Mouse (Mus musculus) hindbrain, embryonic 15.5 days (tissue): ENCODE results near the gene Usf2. TPM values are rescaled to one million over a fixed set of nuclear protein-coding genes. Genes with fewer than 3 reads are reported as not detected.
"Not testable (repeated sequence)": the region's sequence is repeated elsewhere in the genome, so short reads cannot be mapped to it uniquely, and the experiment has no call there.

Experiments
- ATAC-seq: fragments of 200-750 bp; cut with Nextera tagmentation; 2 replicates; pipeline ENCODE4 v1.8.0; 2017; ENCODE audit warnings: low read depth, moderate number of reproducible peaks, moderate TSS enrichment; ENCODE audit not compliant: low FRiP score
- H3K27ac ChIP-seq: fragments of 300-500 bp; sonication (generic); replicated peaks from 2 replicates; pipeline ENCODE4 v1.5.1; 2015; ENCODE audit warnings: mild to moderate bottlenecking, inconsistent platforms
- H3K27me3 ChIP-seq: fragments of 300-500 bp; sonication (generic); 2 replicates; pipeline ENCODE4 v1.6.1; 2015; ENCODE audit warnings: control low read depth, inconsistent platforms
- H3K36me3 ChIP-seq: fragments of 300-500 bp; sonication (generic); 2 replicates; pipeline ENCODE4 v1.6.1; 2015; ENCODE audit warnings: control low read depth, inconsistent platforms
- H3K4me1 ChIP-seq: fragments of 300-500 bp; sonication (generic); replicated peaks from 2 replicates; pipeline ENCODE4 v1.6.1; 2015; ENCODE audit warnings: control low read depth, inconsistent platforms
- H3K4me2 ChIP-seq: fragments of 300-500 bp; sonication (generic); 2 replicates; pipeline ENCODE4 v1.6.1; 2015; ENCODE audit warnings: moderate library complexity, mild to moderate bottlenecking, inconsistent platforms
- H3K4me3 ChIP-seq: fragments of 300-500 bp; sonication (generic); 2 replicates; pipeline ENCODE4 v1.5.1; 2015; ENCODE audit warnings: mild to moderate bottlenecking, inconsistent platforms
- H3K9ac ChIP-seq: fragments of 300-500 bp; sonication (generic); 2 replicates; pipeline ENCODE4 v1.6.1; 2015; ENCODE audit warnings: inconsistent platforms
- H3K9me3 ChIP-seq: fragments of 300-500 bp; sonication (generic); 2 replicates; pipeline ENCODE4 v1.6.1; 2016; ENCODE audit warnings: control low read depth, inconsistent platforms
- WGBS: fragments of 180-500 bp; shearing (Covaris S2); methylation state at CpG from one replicate; pipeline ENCODE4 v1.1.7; 2015; 5-methylcytosine and 5-hydroxymethylcytosine counted together
- polyA plus RNA-seq: library from polyadenylated mRNA; unstranded; fragments of >200 nt; fragmentation: Nextera tagmentation; extraction: Ambion mirVana; gene quantifications from 2 replicates; pipeline ENCODE4 v1.2.1, GENCODE M21; 2015

Usf2 gene
- polyA plus RNA-seq, 1 experiment from 2014 or later = 29.3 TPM

- peak overlapping the region; percentile 81 for H3K4me3 ChIP-seq
- peak overlapping the region; percentile 50 for H3K4me2 ChIP-seq
- peak; percentile 77 for ATAC-seq
- no peaks in the 10 kb centered on the region for H3K9me3 ChIP-seq
- H3K9ac ChIP-seq = peak overlapping the region; percentile 89
- H3K27ac ChIP-seq = peak overlapping the region; percentile 99
- no peaks in the 10 kb centered on the region for H3K27me3 ChIP-seq
- peaks cover 23% of the 10 kb centered on the region for H3K36me3 ChIP-seq
- WGBS = under 1% methylated on average over 43 of the region's 43 CpGs
- H3K4me1 ChIP-seq = peaks cover 28% of the 10 kb centered on the region
Observed at GRCm38 (mm10) chr7:30957367-30957783, 772 bp upstream of the Usf2 start.

- peak overlapping the region; percentile 86 for H3K4me2 ChIP-seq
- H3K27ac ChIP-seq = peak overlapping the region; percentile 99
- peaks cover 26% of the 10 kb centered on the region for H3K36me3 ChIP-seq
- WGBS = 1% methylated on average over 20 of the region's 49 CpGs
- no peaks in the 10 kb centered on the region for H3K27me3 ChIP-seq
- ATAC-seq = peak; percentile 17
- H3K4me3 ChIP-seq = peak overlapping the region; percentile 81
- H3K4me1 ChIP-seq = peaks cover 28% of the 10 kb centered on the region
- peak overlapping the region; percentile 89 for H3K9ac ChIP-seq
- no peaks in the 10 kb centered on the region for H3K9me3 ChIP-seq
Observed at GRCm38 (mm10) chr7:30956357-30956751, 249 bp downstream of the Usf2 start.

GRCm38 (mm10) chr7:30955584-30956356, 833 bp downstream of the Usf2 start:
- Histone ChIP-seq H3K9me3 (no peaks in the 10 kb centered on the region), H3K27me3 (no peaks in the 10 kb centered on the region), H3K36me3 (peaks cover 26% of the 10 kb centered on the region), H3K27ac (peak overlapping the region; percentile 99), H3K4me2 (peak overlapping the region; percentile 86), H3K4me3 (peak overlapping the region; percentile 81), H3K4me1 (peaks cover 28% of the 10 kb centered on the region), H3K9ac (peak overlapping the region; percentile 89)
- 1% methylated on average over 60 of the region's 64 CpGs for WGBS
- ATAC-seq = peak; percentile 59

- Histone ChIP-seq H3K27me3 (no peaks in the 10 kb centered on the region), H3K36me3 (peaks cover 31% of the 10 kb centered on the region), H3K9ac (0 out of 2 replicates have a peak overlapping the region, but pooled peaks have one; percentile 89), H3K4me3 (peak overlapping the region; percentile 81), H3K4me1 (peaks cover 25% of the 10 kb centered on the region), H3K27ac (peak overlapping the region; percentile 99; the same call in 1 of the 2 replicates), H3K4me2 (peak overlapping the region; percentile 86), H3K9me3 (no peaks in the 10 kb centered on the region)
- 82% methylated on average over 12 of the region's 12 CpGs for WGBS
- ATAC-seq = no peak
Observed at GRCm38 (mm10) chr7:30954971-30955520, 1.6 kb downstream of the Usf2 start.

- Histone ChIP-seq H3K4me3 (no peak overlapping the region), H3K4me1 (peaks cover 21% of the 10 kb centered on the region), H3K9ac (no peak overlapping the region), H3K4me2 (no peak overlapping the region), H3K9me3 (no peaks in the 10 kb centered on the region), H3K27ac (no peak overlapping the region), H3K36me3 (peaks cover 40% of the 10 kb centered on the region), H3K27me3 (no peaks in the 10 kb centered on the region)
- 80% methylated on average over 3 of the region's 3 CpGs for WGBS
- no peak for ATAC-seq
Observed at GRCm38 (mm10) chr7:30954036-30954435, 2.6 kb downstream of the Usf2 start.

GRCm38 (mm10) chr7:30953459-30953858, 3.1 kb downstream of the Usf2 start:
- Histone ChIP-seq H3K27ac (no peak overlapping the region), H3K4me3 (no peak overlapping the region), H3K27me3 (no peaks in the 10 kb centered on the region), H3K9ac (no peak overlapping the region), H3K36me3 (peaks cover 40% of the 10 kb centered on the region), H3K9me3 (no peaks in the 10 kb centered on the region), H3K4me1 (peaks cover 18% of the 10 kb centered on the region), H3K4me2 (no peak overlapping the region)
- ATAC-seq = no peak
- 94% methylated on average over 6 of the region's 6 CpGs for WGBS

GRCm38 (mm10) chr7:30952441-30953265, 4.0 kb downstream of the Usf2 start:
- Histone ChIP-seq H3K36me3 (peaks cover 40% of the 10 kb centered on the region), H3K4me3 (no peak overlapping the region), H3K9ac (no peak overlapping the region), H3K9me3 (no peaks in the 10 kb centered on the region), H3K4me2 (no peak overlapping the region), H3K27ac (no peak overlapping the region), H3K27me3 (no peaks in the 10 kb centered on the region), H3K4me1 (peaks cover 10% of the 10 kb centered on the region)
- no peak for ATAC-seq
- WGBS = 93% methylated on average over 16 of the region's 16 CpGs

- 94% methylated on average over 3 of the region's 3 CpGs for WGBS
- peaks cover 49% of the 10 kb centered on the region for H3K36me3 ChIP-seq
Observed at GRCm38 (mm10) chr7:30949902-30950301, 6.7 kb downstream of the Usf2 start.

GRCm38 (mm10) chr7:30945876-30946275, 10.7 kb downstream of the Usf2 start:
- Histone ChIP-seq H3K4me1 (no peaks in the 10 kb centered on the region), H3K27me3 (no peaks in the 10 kb centered on the region), H3K9me3 (no peaks in the 10 kb centered on the region), H3K4me3 (no peak overlapping the region), H3K9ac (no peak overlapping the region), H3K27ac (no peak overlapping the region), H3K4me2 (no peak overlapping the region), H3K36me3 (peaks cover 23% of the 10 kb centered on the region)
- WGBS = 98% methylated on average over 7 of the region's 7 CpGs
- ATAC-seq = no peak

More at GRCm38 (mm10) chr7:30949902-30950301, 6.7 kb downstream of the Usf2 start:
- H3K4me1 ChIP-seq, ATAC-seq, H3K27me3 ChIP-seq, H3K4me3 ChIP-seq, H3K4me2 ChIP-seq, H3K9me3 ChIP-seq, H3K27ac ChIP-seq, H3K9ac ChIP-seq: not testable (repeated sequence)

- H3K4me3 ChIP-seq, H3K4me2 ChIP-seq, H3K27me3 ChIP-seq, H3K9me3 ChIP-seq, ATAC-seq, H3K27ac ChIP-seq, H3K4me1 ChIP-seq, H3K9ac ChIP-seq: not testable (repeated sequence)
- WGBS = 91% methylated on average over 7 of the region's 7 CpGs
- H3K36me3 ChIP-seq = peaks cover 22% of the 10 kb centered on the region
Observed at GRCm38 (mm10) chr7:30945466-30945865, 11.1 kb downstream of the Usf2 start.

GRCm38 (mm10) chr7:30944706-30945105, 11.9 kb downstream of the Usf2 start:
- H3K27me3 ChIP-seq, H3K4me1 ChIP-seq, H3K9ac ChIP-seq, H3K4me3 ChIP-seq, ATAC-seq, H3K27ac ChIP-seq, H3K4me2 ChIP-seq, H3K9me3 ChIP-seq: not testable (repeated sequence)
- peaks cover 14% of the 10 kb centered on the region for H3K36me3 ChIP-seq
- 69% methylated on average over 2 of the region's 2 CpGs for WGBS
